Mouse (Mus musculus) olfactory bulb, adult 2 months (tissue): Measurements from ENCODE around the gene Astn1. TPM values are rescaled to one million over a fixed set of nuclear protein-coding genes. Genes with fewer than 3 reads are reported as not detected.

ENCODE experiments used
- H3K27ac ChIP-seq: fragments of 200-500 bp; 2 replicates; pipeline ENCODE4 v1.5.1; 2012; ENCODE audit warnings: low read depth, low read length; ENCODE audit not compliant: insufficient read depth
- H3K4me1 ChIP-seq: fragments of 200-500 bp; 2 replicates; pipeline ENCODE4 v1.6.1; 2012; ENCODE audit warnings: low read length; ENCODE audit not compliant: control insufficient read depth, insufficient read depth
- H3K4me3 ChIP-seq: fragments of 200-500 bp; 2 replicates; pipeline ENCODE4 v1.5.1; 2012; ENCODE audit warnings: mild to moderate bottlenecking, low read depth, low read length, moderate library complexity; ENCODE audit not compliant: insufficient read depth
- CTCF ChIP-seq: fragments of 200-500 bp; IDR thresholded peaks from 2 replicates; pipeline ENCODE4 v1.5.1; 2012; ENCODE audit warnings: low read depth, mild to moderate bottlenecking, low read length, moderate library complexity; ENCODE audit not compliant: insufficient read depth
- POLR2A ChIP-seq: fragments of 200-500 bp; IDR thresholded peaks from 2 replicates; pipeline ENCODE4 v1.6.1; 2012; ENCODE audit warnings: mild to moderate bottlenecking, low read depth, low read length, moderate library complexity; ENCODE audit not compliant: insufficient read depth
- WGBS: fragments of 180-500 bp; shearing (Covaris S2); methylation state at CpG from one replicate; pipeline ENCODE4 v1.1.7; 2018; 5-methylcytosine and 5-hydroxymethylcytosine counted together
- polyA plus RNA-seq: library from polyadenylated mRNA; stranded (reverse); fragments of >200 nt; gene quantifications from 2 replicates; pipeline ENCODE4 v1.2.4, GENCODE M21; 2012; ENCODE audit warnings: low replicate concordance; ENCODE audit not compliant: missing spikeins, insufficient read depth, insufficient read length

The Astn1 gene
- polyA plus RNA-seq, 1 experiment: 202 TPM

DNA sequence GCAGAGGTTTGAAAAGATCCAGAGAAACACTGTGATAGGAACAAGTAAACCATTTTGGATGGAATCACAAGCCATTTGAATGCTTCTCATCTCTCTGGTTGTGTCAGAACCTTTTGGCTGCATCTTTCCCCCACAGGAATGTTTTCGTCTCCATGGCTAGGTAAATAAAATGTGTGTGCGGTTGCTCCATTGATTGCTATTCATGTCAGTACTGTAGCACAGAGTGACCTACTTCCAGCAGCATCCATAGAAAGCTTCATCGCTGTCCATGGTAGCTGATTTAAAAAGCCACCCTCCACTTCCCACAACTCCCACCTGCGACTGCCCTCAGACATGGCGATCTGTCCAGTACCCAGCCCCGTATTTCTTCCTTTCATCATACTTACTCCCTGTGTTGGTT lies 101.9 kb downstream of the Astn1 start:
- TF ChIP-seq CTCF: no peak
- no peak for TF ChIP-seq POLR2A
- H3K27ac ChIP-seq: no peak overlapping the region
- WGBS: 47% methylated on average over 6 of the region's 6 CpGs
- H3K4me3 ChIP-seq: no peak overlapping the region
- H3K4me1 ChIP-seq: peaks cover 5% of the 10 kb centered on the region; the same call in 1 of the 2 replicates

DNA sequence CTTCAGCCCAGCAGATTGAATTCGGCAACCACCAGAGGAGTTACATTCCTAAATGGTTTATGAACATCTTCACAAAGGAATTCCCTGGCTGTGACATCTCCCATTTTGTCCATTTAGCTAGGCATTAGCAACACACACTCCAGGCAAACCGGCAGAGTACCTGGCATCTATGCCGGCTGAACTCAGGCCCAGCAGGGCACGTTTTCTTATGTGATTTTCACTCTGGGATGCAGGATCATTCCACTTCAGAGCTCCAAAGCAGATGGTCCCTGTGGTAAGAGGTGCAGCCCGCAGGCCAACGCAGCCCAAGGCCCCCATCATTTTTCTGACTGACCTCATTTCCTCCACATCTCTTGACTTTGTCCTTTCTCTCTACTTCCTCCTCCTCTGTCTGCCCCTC lies 103.2 kb downstream of the Astn1 start:
- 71% methylated on average over 6 of the region's 6 CpGs for WGBS
- TF ChIP-seq POLR2A (no peak), CTCF (no peak)
- H3K4me1 ChIP-seq: peaks cover 5% of the 10 kb centered on the region; the same call in 1 of the 2 replicates
- H3K4me3 ChIP-seq: no peak overlapping the region
- no peak overlapping the region for H3K27ac ChIP-seq

DNA sequence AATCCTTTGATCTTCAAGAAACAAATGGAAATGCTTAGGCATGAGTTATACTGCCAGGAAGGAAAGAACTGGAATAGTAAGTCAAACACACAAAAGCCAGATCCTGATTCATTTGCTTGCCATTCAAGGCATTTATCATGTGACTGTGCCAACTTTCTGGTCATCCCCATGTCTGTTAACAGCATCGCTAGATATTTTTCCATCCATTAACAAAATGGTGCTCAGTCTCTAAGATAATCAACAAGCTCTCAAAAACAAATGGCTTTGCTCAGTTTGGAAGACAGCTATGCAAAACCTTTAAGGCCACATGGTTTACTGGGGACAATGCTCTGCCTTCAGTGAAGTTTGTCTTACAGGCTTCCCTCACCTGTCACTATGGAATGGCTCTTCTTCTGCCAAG lies 115.8 kb downstream of the Astn1 start:
- H3K4me3 ChIP-seq: no peak overlapping the region
- H3K4me1 ChIP-seq: no peaks in the 10 kb centered on the region
- 79% methylated on average over 1 of the region's 1 CpGs for WGBS
- TF ChIP-seq POLR2A (no peak), CTCF (no peak)
- H3K27ac ChIP-seq: no peak overlapping the region

DNA sequence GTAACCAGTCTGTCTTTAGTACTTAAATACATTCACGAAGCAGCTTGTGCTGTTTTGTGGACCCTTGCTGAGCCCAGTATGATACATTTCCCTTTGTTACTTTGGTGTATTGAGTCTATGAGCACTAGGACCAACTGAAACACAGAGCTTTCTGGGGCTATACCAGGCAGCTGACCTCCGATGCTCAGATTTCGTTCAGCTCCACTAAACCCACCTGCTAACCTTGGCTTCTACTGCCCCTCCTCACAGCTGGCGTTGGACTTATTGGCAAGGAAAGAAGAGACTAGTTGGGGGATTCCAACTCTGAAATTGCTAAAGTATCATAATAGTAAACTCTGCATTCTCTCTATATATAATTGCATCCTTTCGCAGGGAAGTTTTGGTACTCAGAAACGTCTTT lies 118.2 kb downstream of the Astn1 start:
- H3K4me3 ChIP-seq: no peak overlapping the region
- TF ChIP-seq POLR2A: no peak
- no peak for TF ChIP-seq CTCF
- 51% methylated on average over 6 of the region's 6 CpGs for WGBS
- H3K4me1 ChIP-seq: no peaks in the 10 kb centered on the region
- H3K27ac ChIP-seq: no peak overlapping the region

- 51% methylated on average over 2 of the region's 2 CpGs for WGBS
- TF ChIP-seq CTCF (no peak), POLR2A (no peak)
- Histone ChIP-seq H3K27ac (no peak overlapping the region), H3K4me1 (no peaks in the 10 kb centered on the region), H3K4me3 (no peak overlapping the region)
Observed at GRCm38 (mm10) chr1:158483733-158484132, 121.7 kb downstream of the Astn1 start.

- 33% methylated on average over 4 of the region's 4 CpGs for WGBS
- Histone ChIP-seq H3K27ac (no peak overlapping the region), H3K4me1 (peaks cover 8% of the 10 kb centered on the region), H3K4me3 (no peak overlapping the region)
- TF ChIP-seq CTCF: no peak
- no peak for TF ChIP-seq POLR2A
Observed at GRCm38 (mm10) chr1:158489521-158490021, 127.5 kb downstream of the Astn1 start.

GRCm38 (mm10) chr1:158490175-158490574 lies 128.1 kb downstream of the Astn1 start:
- TF ChIP-seq POLR2A: no peak
- TF ChIP-seq CTCF: no peak
- Histone ChIP-seq H3K27ac (no peak overlapping the region), H3K4me1 (peaks cover 8% of the 10 kb centered on the region), H3K4me3 (no peak overlapping the region)
- WGBS: 62% methylated on average over 1 of the region's 1 CpGs

GRCm38 (mm10) chr1:158493289-158493688 lies 131.2 kb downstream of the Astn1 start:
- H3K4me3 ChIP-seq: no peak overlapping the region
- no peak overlapping the region for H3K27ac ChIP-seq
- WGBS: 71% methylated on average over 3 of the region's 3 CpGs
- peaks cover 8% of the 10 kb centered on the region for H3K4me1 ChIP-seq
- TF ChIP-seq CTCF (no peak), POLR2A (no peak)

DNA sequence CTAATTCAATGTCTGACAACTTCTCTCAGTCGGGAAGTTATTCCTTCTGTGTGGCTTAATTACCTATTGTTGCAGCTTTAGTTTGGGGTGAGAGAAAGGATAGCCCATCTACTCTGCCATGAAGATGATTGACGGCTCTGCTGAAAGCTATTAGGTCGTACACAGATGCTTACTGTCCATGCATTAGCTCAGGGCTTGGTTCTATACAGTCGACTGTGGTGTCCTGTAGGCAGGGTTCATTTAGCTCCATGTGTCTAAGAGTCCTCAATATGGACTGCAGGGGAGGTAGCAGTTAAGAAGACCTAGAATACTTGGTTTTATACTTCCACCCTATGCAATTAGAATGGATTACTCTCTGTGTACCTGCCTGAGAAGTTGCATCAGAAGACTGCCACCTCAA lies 138.1 kb downstream of the Astn1 start:
- H3K4me3 ChIP-seq: no peak overlapping the region
- 49% methylated on average over 4 of the region's 4 CpGs for WGBS
- no peaks in the 10 kb centered on the region for H3K4me1 ChIP-seq
- H3K27ac ChIP-seq: no peak overlapping the region
- TF ChIP-seq CTCF: no peak
- TF ChIP-seq POLR2A: no peak

DNA sequence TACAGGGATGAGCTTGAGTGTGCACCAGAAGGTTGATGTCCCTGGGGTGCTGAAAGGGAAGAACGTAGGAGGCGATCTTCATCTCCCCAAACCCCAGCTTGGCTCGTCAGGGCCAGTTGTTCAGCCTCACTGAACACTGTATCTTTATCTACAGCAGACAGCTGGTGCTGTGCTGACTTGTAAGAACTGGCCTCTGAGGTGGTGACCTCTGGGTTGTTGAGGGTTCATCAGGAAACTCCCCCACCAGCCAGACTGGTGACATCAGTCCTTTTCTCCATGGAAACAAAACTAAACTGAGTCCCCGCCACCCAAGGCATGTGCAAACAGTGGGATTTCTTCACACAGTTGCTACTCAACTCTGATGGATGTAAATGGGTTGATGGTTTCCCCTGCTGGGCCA lies 138.9 kb downstream of the Astn1 start:
- TF ChIP-seq POLR2A: no peak
- TF ChIP-seq CTCF: no peak
- Histone ChIP-seq H3K27ac (no peak overlapping the region), H3K4me1 (no peaks in the 10 kb centered on the region), H3K4me3 (no peak overlapping the region)
- 85% methylated on average over 4 of the region's 4 CpGs for WGBS
